Mouse (Mus musculus) bone marrow, adult 2 months (tissue): ENCODE results near the gene Napa. TPM values are rescaled to one million over a fixed set of nuclear protein-coding genes. Genes with fewer than 3 reads are reported as not detected.

Experiments used
- H3K27ac ChIP-seq: fragments of 200-500 bp; 2 replicates; pipeline ENCODE4 v1.5.1; 2012; ENCODE audit warnings: low read depth, mild to moderate bottlenecking, control low read depth, inconsistent platforms, low read length; ENCODE audit not compliant: control insufficient read depth, poor library complexity, insufficient read depth
- H3K4me1 ChIP-seq: fragments of 200-500 bp; 2 replicates; pipeline ENCODE4 v1.6.1; 2011; ENCODE audit warnings: low read length; ENCODE audit not compliant: control insufficient read depth, insufficient read depth
- H3K4me3 ChIP-seq: fragments of 200-500 bp; replicated peaks from 2 replicates; pipeline ENCODE3; 2011; ENCODE audit warnings: mild to moderate bottlenecking, low read depth, low read length, control low read depth; ENCODE audit not compliant: control insufficient read depth
- CTCF ChIP-seq: fragments of 200-500 bp; IDR thresholded peaks from 2 replicates; pipeline ENCODE4 v1.5.1; 2011; ENCODE audit warnings: low read length, control low read depth; ENCODE audit not compliant: control insufficient read depth, insufficient read depth
- POLR2A ChIP-seq: fragments of 200-500 bp; IDR thresholded peaks from 2 replicates; pipeline ENCODE4 v1.6.1; 2011; ENCODE audit warnings: low read depth, mild to moderate bottlenecking, control low read depth, low read length, borderline replicate concordance; ENCODE audit not compliant: control insufficient read depth
- WGBS: fragments of 180-500 bp; shearing (Covaris S2); methylation state at CpG from one replicate; pipeline ENCODE4 v1.1.7; 2018; 5-methylcytosine and 5-hydroxymethylcytosine counted together
- polyA plus RNA-seq: library from polyadenylated mRNA; stranded (reverse); fragments of >200 nt; gene quantifications from 2 replicates; pipeline ENCODE4 v1.2.4, GENCODE M21; 2011; ENCODE audit warnings: low replicate concordance; ENCODE audit not compliant: missing spikeins, insufficient read depth, insufficient read length

Napa gene
- polyA plus RNA-seq, 1 experiment = 126 TPM

GRCm38 (mm10) chr7:16119569-16120261 lies 21.5 kb downstream of the Napa start, which contains the start of gene Kptn:
Gene Kptn (plus strand): TSS chr7:16119895.
- TF ChIP-seq CTCF (peak; percentile 80), POLR2A (peak; percentile 38; the same call in 1 of the 2 replicates)
- peak within 1 kb of the TSS; percentile 65 for H3K27ac ChIP-seq
- peak within 1 kb of the TSS; percentile 96 for H3K4me3 ChIP-seq
- H3K4me1 ChIP-seq = no peaks in the 10 kb centered on the region
- WGBS = 1% methylated on average over 33 of the region's 33 CpGs

- Histone ChIP-seq H3K4me3 (peak overlapping the region; percentile 96), H3K27ac (no peak overlapping the region), H3K4me1 (no peaks in the 10 kb centered on the region)
- TF ChIP-seq CTCF (no peak), POLR2A (no peak)
- WGBS = 57% methylated on average over 9 of the region's 9 CpGs
Measured at GRCm38 (mm10) chr7:16120262-16120600, 22.0 kb downstream of the Napa start.

- H3K27ac ChIP-seq = no peak overlapping the region
- H3K4me3 ChIP-seq = no peak overlapping the region
- TF ChIP-seq CTCF = no peak
- TF ChIP-seq POLR2A = no peak
- 84% methylated on average over 9 of the region's 9 CpGs for whole genome bisulfite sequencing
- no peaks in the 10 kb centered on the region for H3K4me1 ChIP-seq
Measured at GRCm38 (mm10) chr7:16125829-16126228, 27.6 kb downstream of the Napa start.

GRCm38 (mm10) chr7:16128344-16128743 lies 30.1 kb downstream of the Napa start:
- Histone ChIP-seq H3K4me3 (no peak overlapping the region), H3K4me1 (no peaks in the 10 kb centered on the region), H3K27ac (no peak overlapping the region)
- 75% methylated on average over 6 of the region's 6 CpGs for WGBS
- TF ChIP-seq CTCF (no peak), POLR2A (no peak)

GRCm38 (mm10) chr7:16128899-16129298 lies 30.6 kb downstream of the Napa start:
- 72% methylated on average over 5 of the region's 5 CpGs for WGBS
- TF ChIP-seq POLR2A (no peak), CTCF (no peak)
- no peak overlapping the region for H3K4me3 ChIP-seq

GRCm38 (mm10) chr7:16129421-16129845 lies 31.2 kb downstream of the Napa start, which contains the start of gene Slc8a2:
Gene Slc8a2 (plus strand): TSS chr7:16129826.
- 7% methylated on average over 12 of the region's 12 CpGs for WGBS
- Histone ChIP-seq H3K4me1 (no peaks in the 10 kb centered on the region), H3K27ac (no peak within 1 kb of the TSS), H3K4me3 (no peak within 1 kb of the TSS)
- TF ChIP-seq POLR2A (no peak), CTCF (no peak)

More at GRCm38 (mm10) chr7:16128899-16129298, 30.6 kb downstream of the Napa start:
- H3K27ac ChIP-seq = no peak overlapping the region
- H3K4me1 ChIP-seq = no peaks in the 10 kb centered on the region

GRCm38 (mm10) chr7:16129846-16130691 lies 31.8 kb downstream of the Napa start:
- TF ChIP-seq POLR2A (no peak), CTCF (no peak)
- Histone ChIP-seq H3K4me1 (no peaks in the 10 kb centered on the region), H3K27ac (no peak overlapping the region), H3K4me3 (no peak overlapping the region)
- 5% methylated on average over 35 of the region's 38 CpGs for WGBS

GRCm38 (mm10) chr7:16130956-16131634 lies 32.8 kb downstream of the Napa start:
- H3K4me3 ChIP-seq = no peak overlapping the region
- WGBS = 43% methylated on average over 13 of the region's 13 CpGs
- no peak overlapping the region for H3K27ac ChIP-seq
- no peaks in the 10 kb centered on the region for H3K4me1 ChIP-seq
- TF ChIP-seq POLR2A = no peak
- TF ChIP-seq CTCF = no peak
